Mouse (Mus musculus) retina, postnatal 7 days (tissue): ENCODE data around the gene Adat2.

ENCODE experiments used
- DNase-seq: peaks from one replicate; pipeline ENCODE4 v3.0.0-alpha.2; 2012; ENCODE audit warnings: low read depth, low spot score

Adat2 gene

DNA sequence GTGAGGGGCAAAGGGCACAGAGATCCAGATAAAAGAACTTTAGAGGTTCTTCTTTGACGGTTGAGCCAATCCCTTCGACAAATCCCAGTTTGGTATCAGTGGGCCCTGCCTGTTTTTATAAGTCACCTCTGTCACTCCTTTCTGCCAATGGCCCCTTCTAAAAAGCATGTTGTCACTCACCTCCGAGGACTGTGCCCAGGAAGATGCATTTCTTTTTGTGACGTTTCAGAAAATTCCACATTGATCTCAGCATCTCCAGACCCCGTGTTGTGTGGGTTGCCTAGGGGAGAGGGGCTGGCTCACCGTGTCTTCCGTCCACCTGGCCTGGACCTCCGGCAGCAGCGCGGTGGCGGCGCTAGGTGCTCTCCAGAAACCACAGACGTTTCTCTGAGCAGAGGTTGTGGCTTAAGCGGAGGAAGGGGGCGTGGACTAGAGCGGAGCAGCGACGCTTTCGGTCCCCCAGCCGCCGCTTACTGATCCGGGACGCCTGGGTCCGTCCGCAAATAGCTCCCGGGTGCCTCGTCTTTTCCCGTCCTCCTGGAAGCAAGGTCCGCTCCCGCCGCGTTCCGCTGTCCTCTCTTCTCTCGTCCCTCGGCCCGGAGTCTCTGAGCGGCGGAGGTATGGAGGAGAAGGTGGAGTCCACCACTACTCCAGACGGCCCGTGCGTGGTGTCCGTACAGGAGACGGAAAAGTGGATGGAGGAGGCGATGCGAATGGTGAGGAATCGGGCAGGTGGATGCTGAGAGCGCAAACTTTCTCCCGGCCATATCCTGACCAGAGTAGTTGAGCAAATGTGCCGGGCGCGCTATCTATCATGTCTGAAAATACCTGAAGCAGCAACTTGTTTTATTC, at the start of gene Adat2, which contains the start of gene Pex3:
Gene Adat2 (plus strand): TSS at position 249 of the 852 bp plus-strand sequence.
Gene Pex3 (minus strand): TSS at position 497 of the 852 bp plus-strand sequence.
- DNase-seq: peak; percentile 83

- no peak for DNase-seq
Measured at GRCm38 (mm10) chr10:13521857-13522256, 30.8 kb upstream of the Adat2 start.

DNA sequence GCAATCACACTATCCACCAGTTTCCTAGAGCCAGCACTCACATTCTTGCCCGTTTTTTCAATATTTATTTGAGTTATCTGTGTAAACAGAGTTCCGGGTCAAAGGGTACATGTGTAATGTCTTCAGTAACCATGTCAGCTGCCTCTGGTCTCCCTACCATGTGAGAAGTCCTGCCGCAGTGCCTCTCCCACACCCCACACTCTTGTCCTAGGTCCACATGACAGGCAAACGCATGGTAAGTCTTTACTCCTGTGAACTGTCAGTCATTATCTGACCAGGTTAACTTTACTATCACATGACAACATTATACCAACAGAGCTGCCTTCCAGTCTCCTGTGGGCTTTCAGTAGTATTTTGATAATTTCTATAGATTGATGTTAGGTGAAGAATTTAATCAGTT, 24.5 kb upstream of the Adat2 start:
- no peak for DNase-seq

GRCm38 (mm10) chr10:13534751-13535150, 17.9 kb upstream of the Adat2 start:
- DNase-seq: no peak

- DNase-seq: no peak
Measured at GRCm38 (mm10) chr10:13536706-13537105, 16.0 kb upstream of the Adat2 start.

DNA sequence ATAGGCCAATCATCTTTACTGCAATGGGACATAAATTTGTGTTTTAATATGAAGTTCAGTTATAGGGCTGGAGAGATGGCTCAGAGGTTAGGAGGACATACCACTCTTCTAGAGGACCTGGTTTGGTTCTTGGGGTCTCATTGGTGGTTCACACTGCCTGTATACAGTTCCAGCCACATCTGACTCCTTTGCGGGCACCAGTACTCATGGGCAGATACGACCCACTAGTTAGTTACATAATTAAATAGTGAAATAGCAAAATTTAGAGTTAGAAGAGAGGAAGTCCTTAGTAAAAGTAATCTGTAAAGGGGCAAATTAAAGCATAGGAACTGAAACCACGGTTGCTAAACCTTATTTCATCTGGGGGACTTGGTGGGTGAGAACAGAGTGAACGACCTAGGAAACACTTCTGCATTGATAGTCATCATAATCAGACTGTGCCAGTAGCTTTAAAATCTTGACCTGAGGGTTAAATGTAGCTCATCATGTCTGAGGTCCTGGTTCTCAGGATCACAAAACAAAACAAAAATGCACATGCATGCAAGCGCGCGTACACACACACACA, 12.8 kb upstream of the Adat2 start:
- no peak for DNase-seq

- DNase-seq: no peak
Measured at GRCm38 (mm10) chr10:13541721-13542120, 11.0 kb upstream of the Adat2 start.

DNA sequence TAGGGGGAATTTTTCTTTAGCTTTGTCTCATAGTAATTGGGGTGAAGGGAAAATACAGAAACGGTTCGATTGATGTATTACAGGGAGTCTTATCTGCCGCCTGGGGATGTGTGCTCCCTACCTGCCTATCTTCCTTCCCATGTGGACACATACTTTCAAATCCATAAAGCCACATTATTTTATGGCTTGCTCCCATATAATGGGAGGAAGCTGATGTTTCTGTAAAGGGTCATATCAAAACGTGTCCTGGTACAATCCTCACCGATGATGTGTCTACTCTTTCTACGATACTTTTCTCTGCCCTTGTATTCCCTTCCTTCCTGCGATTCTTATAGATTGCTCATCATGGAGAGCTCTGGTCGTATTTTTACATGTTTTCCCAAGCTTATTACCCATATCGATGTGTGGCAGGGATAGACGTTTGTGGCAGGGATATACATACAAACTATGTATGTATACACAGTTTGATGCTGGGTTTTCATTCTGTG, 848 bp downstream of the Adat2 start:
- DNase-seq: no peak

DNA sequence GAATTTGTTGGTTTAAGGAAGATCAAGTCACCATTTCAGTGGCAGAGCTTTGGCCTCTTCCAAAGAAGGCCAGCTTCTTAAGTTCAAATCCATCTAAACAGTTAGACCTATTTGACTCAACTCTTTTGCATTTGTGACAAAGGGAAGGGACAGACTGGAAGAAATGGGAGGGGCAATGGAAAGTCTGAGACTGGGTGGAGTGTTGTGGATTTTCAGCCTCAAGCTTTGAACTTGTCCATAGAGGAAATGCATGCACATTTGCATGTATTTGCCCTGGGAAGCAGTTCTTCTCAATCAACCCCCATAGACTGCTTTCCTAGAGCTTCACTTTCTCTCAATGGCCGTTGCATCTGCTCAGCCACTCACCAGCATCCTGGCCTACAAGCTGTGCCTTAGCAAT, 1.6 kb downstream of the Adat2 start:
- DNase-seq: no peak

GRCm38 (mm10) chr10:13560014-13560674, 7.5 kb downstream of the Adat2 start:
- no peak for DNase-seq

DNA sequence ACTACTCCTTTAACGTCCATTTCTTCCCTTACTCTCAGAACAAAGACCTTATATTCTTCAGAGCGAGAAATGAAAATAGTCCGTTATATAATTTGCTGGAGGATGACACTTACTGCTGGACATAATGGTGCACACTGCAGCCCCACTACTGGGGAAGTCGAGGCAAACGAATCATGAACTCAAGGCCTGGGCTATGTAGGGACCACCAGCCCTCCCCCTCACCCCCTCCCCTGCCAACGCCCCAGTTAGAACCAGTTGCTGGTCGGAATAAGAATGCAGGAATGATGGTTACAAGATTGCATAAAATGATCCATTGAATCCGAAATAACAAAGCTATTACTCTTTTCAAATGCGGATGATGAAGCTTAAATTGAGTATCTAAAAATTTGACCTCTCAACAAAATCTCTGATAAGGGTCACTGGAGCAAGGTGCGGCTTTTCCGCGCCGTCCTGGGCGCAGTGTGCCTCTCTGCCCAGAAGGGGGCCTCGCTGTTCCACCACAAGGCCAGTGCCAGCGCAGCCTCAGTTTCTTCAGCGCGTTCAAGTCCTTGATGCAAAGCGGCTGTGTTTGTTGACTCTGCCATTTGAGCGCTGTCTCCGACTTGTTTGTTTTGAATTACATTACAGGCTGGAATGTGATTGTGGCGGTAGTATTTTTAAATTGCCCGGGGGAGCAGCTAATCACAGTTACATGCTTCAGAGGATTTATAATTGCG, 11.8 kb downstream of the Adat2 start:
- DNase-seq: peak; percentile 25

DNA sequence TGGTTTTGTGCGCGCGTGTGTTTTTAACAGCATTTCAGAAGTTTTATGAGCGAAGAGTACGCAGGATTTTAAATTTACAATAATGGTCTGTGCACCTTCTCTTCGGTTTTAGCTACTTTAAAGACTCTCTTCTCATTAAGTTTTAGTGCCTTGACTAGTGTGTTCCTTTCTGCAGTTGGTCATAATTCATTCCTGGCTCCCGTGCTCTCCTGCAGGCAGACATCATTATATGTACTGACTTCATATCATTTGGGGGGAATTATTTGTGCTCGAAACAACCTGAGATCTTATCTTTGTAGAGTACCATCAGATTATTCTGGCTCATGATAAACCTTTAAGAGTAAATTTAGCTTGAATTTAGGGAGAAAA, 12.4 kb downstream of the Adat2 start:
- DNase-seq: no peak

DNA sequence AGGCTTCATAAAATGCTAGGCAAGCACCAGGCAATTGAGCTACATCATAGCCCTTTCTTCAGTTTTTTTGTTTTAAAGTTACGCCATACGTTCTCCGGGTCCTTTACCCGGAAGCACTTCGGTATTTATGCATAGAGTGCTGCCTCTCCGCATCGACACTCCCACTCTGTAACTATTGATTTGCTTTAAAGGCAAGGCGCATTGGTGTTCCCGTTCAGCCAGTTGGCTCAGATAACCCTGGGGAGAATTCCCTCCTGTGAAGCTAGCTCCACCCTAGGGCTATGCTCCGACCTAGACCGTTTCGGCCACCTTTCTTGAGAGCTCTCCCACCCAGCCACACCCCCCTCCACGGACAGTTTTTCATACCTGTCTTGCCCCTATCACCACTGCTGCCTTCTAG, 13.7 kb downstream of the Adat2 start:
- DNase-seq: no peak

GRCm38 (mm10) chr10:13569818-13570217, 17.1 kb downstream of the Adat2 start:
- DNase-seq: peak; percentile 53

DNA sequence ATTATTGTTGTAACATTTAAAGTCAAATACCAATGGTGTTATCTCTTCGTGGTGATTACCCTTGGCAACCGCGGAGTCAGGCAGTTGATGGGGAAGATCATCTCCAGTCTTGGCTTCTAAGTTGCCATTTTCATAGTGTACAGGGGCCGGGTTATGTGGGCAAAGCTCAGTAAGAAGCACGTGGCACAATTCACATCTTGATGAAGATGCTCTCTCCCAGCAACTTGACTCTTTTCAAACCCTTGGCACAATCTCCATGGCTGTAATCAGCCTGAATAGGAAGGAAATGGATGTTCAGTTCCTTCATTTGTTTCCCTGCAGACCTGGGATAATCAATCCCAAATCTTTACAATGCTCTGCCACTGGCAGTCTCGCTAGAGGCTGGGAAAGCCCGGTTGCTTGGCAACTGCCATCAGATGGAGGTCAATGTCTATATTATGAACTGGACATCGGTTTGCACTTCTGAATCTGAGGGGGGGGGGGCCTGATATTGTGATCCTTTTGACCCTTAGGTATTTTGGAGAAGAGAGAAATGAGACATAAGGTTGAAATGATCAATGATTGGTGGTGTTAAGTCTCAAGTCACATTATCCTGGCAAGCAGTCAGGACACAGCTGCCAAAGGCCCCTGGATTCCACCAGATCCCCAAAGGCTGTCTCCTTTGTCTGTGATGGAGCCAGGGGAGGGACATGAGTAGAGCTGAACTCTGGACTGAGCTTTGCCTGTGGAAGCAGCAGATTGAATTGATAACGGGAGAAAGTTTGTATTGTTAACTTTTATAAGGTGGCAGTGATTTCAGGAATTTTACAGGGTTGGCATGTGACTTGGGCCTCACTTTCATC, 18.2 kb downstream of the Adat2 start:
- DNase-seq: no peak

DNA sequence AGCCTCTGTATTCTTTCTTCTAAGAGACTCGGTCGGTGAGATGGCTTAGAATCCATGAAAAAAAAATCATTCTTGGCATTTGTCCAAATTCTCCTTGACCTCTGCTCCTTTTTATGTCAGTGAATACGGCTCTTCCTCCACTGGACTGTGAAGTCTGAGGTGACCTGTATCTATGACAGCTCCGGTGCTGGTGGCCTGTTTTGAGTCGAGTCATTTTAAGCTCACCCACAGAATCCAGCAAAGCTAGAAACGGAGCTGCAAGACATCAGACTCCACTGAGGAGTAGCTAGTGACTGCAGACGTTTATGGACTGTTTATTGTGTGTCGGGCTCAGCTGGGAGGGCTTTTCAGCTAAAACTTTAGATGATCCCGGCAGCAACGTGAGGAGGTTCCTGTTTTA, 19.3 kb downstream of the Adat2 start:
- no peak for DNase-seq

GRCm38 (mm10) chr10:13572410-13572809, 19.7 kb downstream of the Adat2 start:
- DNase-seq: no peak

GRCm38 (mm10) chr10:13577123-13577522, 24.4 kb downstream of the Adat2 start:
- no peak for DNase-seq

DNA sequence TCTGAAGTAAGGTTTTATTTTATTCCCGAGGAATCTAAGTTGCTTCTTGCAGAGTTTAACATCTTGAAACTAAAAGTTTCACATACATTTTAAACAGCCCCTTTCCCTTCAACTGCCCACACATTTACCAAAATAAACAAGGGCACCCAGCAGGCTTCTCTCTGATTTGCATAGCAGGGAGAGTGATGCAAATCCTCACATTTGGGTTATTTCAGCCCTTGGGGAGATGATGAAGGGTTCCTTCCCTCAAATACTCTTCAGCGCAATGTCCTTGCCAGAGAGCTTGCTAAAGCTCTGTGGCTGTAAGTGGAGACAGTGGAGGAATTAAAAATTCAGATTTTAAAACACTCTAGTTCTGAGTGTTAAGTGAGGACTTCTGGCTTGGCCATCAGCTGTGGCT, 35.2 kb downstream of the Adat2 start:
- DNase-seq: no peak

DNA sequence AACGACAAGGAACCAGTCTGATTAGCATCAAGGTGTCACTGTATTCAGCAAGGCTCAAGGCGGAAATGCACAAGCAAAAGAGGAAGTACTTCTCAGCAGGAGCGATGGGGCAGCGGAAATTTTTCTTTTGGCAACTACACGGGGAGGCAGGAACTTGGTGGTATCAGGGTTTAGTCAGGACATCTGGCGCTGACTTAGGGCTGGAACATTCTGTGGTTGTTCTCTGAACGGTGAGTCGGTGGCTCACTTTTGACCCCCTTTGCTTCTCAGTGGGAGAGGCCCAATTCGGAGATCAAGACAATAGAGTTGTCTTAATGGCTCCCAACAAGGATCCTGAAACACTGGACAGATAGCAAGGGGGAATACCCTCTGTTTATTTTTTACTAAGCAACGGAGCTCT, 39.5 kb downstream of the Adat2 start:
- DNase-seq: no peak

GRCm38 (mm10) chr10:13593529-13593928, 40.8 kb downstream of the Adat2 start:
- no peak for DNase-seq
